Mouse (Mus musculus): ENCODE measurements around the gene Tspo2.

Gene Tspo2

GRCm38 (mm10) chr17:48450666-48451352 lies 513 bp downstream of the Tspo2 start:
- DNase-seq (ENCODE audit: low read depth), result no peak

GRCm38 (mm10) chr17:48447675-48448074 lies 3.6 kb downstream of the Tspo2 start:
- DNase-seq (ENCODE audit: low read depth), result no peak

- no peak for DNase-seq (ENCODE audit: low read depth)
Observed at GRCm38 (mm10) chr17:48443542-48444145, 7.7 kb downstream of the Tspo2 start.

GRCm38 (mm10) chr17:48442745-48443457 lies 8.4 kb downstream of the Tspo2 start:
- DNase-seq (ENCODE audit: low read depth), result no peak

- no peak for DNase-seq (ENCODE audit: low read depth)
Observed at GRCm38 (mm10) chr17:48437421-48437911, 13.9 kb downstream of the Tspo2 start.

- DNase-seq (ENCODE audit: low read depth), result no peak
Observed at GRCm38 (mm10) chr17:48436487-48436886, 14.8 kb downstream of the Tspo2 start.

- no peak for DNase-seq (ENCODE audit: low read depth)
Observed at GRCm38 (mm10) chr17:48434479-48434878, 16.8 kb downstream of the Tspo2 start.

GRCm38 (mm10) chr17:48433689-48434330 lies 17.5 kb downstream of the Tspo2 start:
- no peak for DNase-seq (ENCODE audit: low read depth)

GRCm38 (mm10) chr17:48433006-48433655 lies 18.2 kb downstream of the Tspo2 start:
- no peak for DNase-seq (ENCODE audit: low read depth)

- DNase-seq (ENCODE audit: low read depth), result no peak
Observed at GRCm38 (mm10) chr17:48432158-48432980, 19.0 kb downstream of the Tspo2 start, which contains the start of gene Apobec2. Gene Apobec2 (minus strand): TSS chr17:48432930.

- no peak for DNase-seq (ENCODE audit: low read depth)
Observed at GRCm38 (mm10) chr17:48431054-48431453, 20.3 kb downstream of the Tspo2 start.

- DNase-seq (ENCODE audit: low read depth), result no peak
Observed at GRCm38 (mm10) chr17:48430394-48430793, 20.9 kb downstream of the Tspo2 start.

GRCm38 (mm10) chr17:48427852-48428530 lies 23.3 kb downstream of the Tspo2 start:
- DNase-seq (ENCODE audit: low read depth), result no peak

GRCm38 (mm10) chr17:48426991-48427750 lies 24.2 kb downstream of the Tspo2 start:
- DNase-seq (ENCODE audit: low read depth), result no peak

- DNase-seq (ENCODE audit: low read depth), result no peak
Observed at GRCm38 (mm10) chr17:48425823-48426612, 25.3 kb downstream of the Tspo2 start.

- DNase-seq (ENCODE audit: low read depth), result no peak
Observed at GRCm38 (mm10) chr17:48424237-48424636, 27.1 kb downstream of the Tspo2 start.

GRCm38 (mm10) chr17:48419571-48419970 lies 31.8 kb downstream of the Tspo2 start:
- DNase-seq (ENCODE audit: low read depth), result no peak

GRCm38 (mm10) chr17:48418781-48419180 lies 32.5 kb downstream of the Tspo2 start:
- DNase-seq (ENCODE audit: low read depth), result no peak

GRCm38 (mm10) chr17:48418174-48418573 lies 33.1 kb downstream of the Tspo2 start:
- no peak for DNase-seq (ENCODE audit: low read depth)

All from c-Kit-positive CD71-negative TER-119-negative erythroid progenitor cells, embryonic 14.5 days (primary cell).